ENCODE assay signal across 26 mouse cellular contexts in the genomic region with DNA sequence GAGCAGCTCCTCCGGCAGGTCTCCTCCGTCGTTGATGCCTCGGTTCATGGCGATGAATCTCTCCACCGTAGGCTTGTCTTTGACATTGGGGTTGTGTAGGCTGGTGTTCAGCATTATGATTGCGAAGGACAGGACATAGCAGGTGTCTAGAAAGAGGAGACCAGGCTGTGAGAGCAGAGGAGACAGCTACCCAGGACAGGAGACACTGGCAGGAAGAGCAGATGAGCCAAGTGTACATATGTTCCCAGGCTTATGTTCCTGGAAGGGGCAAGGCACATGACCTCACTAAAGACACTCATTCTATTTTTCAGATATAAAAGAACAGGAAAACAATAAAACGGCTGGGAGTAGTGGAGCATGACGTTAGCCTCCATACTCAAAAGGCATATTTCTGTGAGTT. TPM values are rescaled to one million over a fixed set of nuclear protein-coding genes. Genes with fewer than 3 reads are reported as not detected.
DNase-seq lines count a peak whose midpoint lies in the region; ATAC-seq and TF ChIP-seq lines count a peak whose summit lies in the region.
"Had no signal": no experiment of that assay in that cellular context is flagged by ENCODE, and none has a peak within 500 bp of the region (broad histone marks: within the 10 kb centered on the region; RNA-seq: fewer than 3 reads in every experiment).

No protein-coding gene starts in this region.

- intact Hi-C loops in heart, postnatal 36 days (cut with DNase I) = loop anchor here (5.0 kb wide), 1 partner anchor 35 kb away; no protein-coding TSS in a partner anchor

- DNase-seq in cerebellum, adult 9-11 months = peak; percentile 53
- no peak for DNase-seq in cerebellum, adult 9-10 months
- DNase-seq in heart, postnatal 36 days = no peak
- DNase-seq in spleen, adult 2 months (ENCODE audit: low read depth in 1 of 2, low spot score in 2 of 2) = no peak
- no peak for DNase-seq in spleen, postnatal 4 days (ENCODE audit: low spot score in 2 of 2)
- DNase-seq: adrenal gland, postnatal 10 days; adrenal gland, postnatal 36 days; B cell, adult 2 months; cerebellum, postnatal 25 days; forebrain, postnatal 0 days; gastrocnemius, adult 2 months; gastrocnemius, postnatal 14 days; heart, adult 18-20 months; heart, postnatal 14 days had no signal

- ATAC-seq in heart, embryonic 13.5 days (ENCODE audit: extremely low read depth, insufficient number of reproducible peaks, low FRiP score, low TSS enrichment) = no peak
- ATAC-seq: forebrain, embryonic 14.5 days; forebrain, postnatal 0 days; intestine, postnatal 0 days; Patski had no signal

- H3K4me2 ChIP-seq in heart, embryonic 13.5 days = no peak overlapping the region
- H3K4me2 ChIP-seq: embryonic facial prominence, embryonic 12.5 days; embryonic facial prominence, embryonic 15.5 days; hindbrain, embryonic 12.5 days; hindbrain, embryonic 15.5 days had no signal

- H3K27me3 ChIP-seq in heart, embryonic 13.5 days (replicated peaks) = no peaks in the 10 kb centered on the region
- no peaks in the 10 kb centered on the region for H3K27me3 ChIP-seq in spleen, adult 2 months (ENCODE audit: control insufficient read depth, insufficient read depth, low read length)
- H3K27me3 ChIP-seq: CH12.LX; embryonic facial prominence, embryonic 12.5 days; embryonic facial prominence, embryonic 15.5 days; hindbrain, embryonic 12.5 days; hindbrain, embryonic 15.5 days; Patski had no signal

- peaks cover 32% of the 10 kb centered on the region for H3K4me1 ChIP-seq in heart, embryonic 13.5 days
- peaks cover 10% of the 10 kb centered on the region; the same call in 1 of the 2 replicates for H3K4me1 ChIP-seq in spleen, adult 2 months (ENCODE audit: control insufficient read depth, insufficient read depth, insufficient read length)
- H3K4me1 ChIP-seq: embryonic facial prominence, embryonic 12.5 days; embryonic facial prominence, embryonic 15.5 days; hindbrain, embryonic 12.5 days; hindbrain, embryonic 15.5 days had no signal

- no peak for TF ChIP-seq POLR2A in spleen, adult 2 months (IDR thresholded peaks at IDR 0.05; ENCODE audit: low read depth, low read length)

- 0 out of 2 replicates have a peak overlapping the region, but pooled peaks have one; percentile 11 for H3K9ac ChIP-seq in heart, embryonic 13.5 days
- H3K9ac ChIP-seq: embryonic facial prominence, embryonic 12.5 days; embryonic facial prominence, embryonic 15.5 days; forebrain, postnatal 0 days; hindbrain, embryonic 12.5 days; hindbrain, embryonic 15.5 days had no signal

- H3K9me3 ChIP-seq in heart, embryonic 13.5 days = no peaks in the 10 kb centered on the region
- H3K9me3 ChIP-seq: embryonic facial prominence, embryonic 12.5 days; embryonic facial prominence, embryonic 15.5 days; G1E; heart, embryonic 10.5 days; hindbrain, embryonic 12.5 days; hindbrain, embryonic 15.5 days had no signal

- peaks cover 86% of the 10 kb centered on the region for H3K36me3 ChIP-seq in heart, embryonic 13.5 days
- H3K36me3 ChIP-seq in spleen, adult 2 months (ENCODE audit: control insufficient read depth, insufficient read depth, low read length) = peaks cover 48% of the 10 kb centered on the region

- 84% methylated on average over 9 of the region's 9 CpGs for WGBS in heart, embryonic 13.5 days
- 74% methylated on average over 9 of the region's 9 CpGs for WGBS in spleen, adult 2 months

- H3K4me3 ChIP-seq in heart, embryonic 13.5 days = no peak overlapping the region
- H3K4me3 ChIP-seq in spleen, adult 2 months (ENCODE audit: extremely low read depth, insufficient read depth, insufficient read length) = no peak overlapping the region
- H3K4me3 ChIP-seq: embryonic facial prominence, embryonic 12.5 days; embryonic facial prominence, embryonic 15.5 days; gastrocnemius, adult 2 months; heart, embryonic 10.5 days; hindbrain, embryonic 12.5 days; hindbrain, embryonic 15.5 days had no signal

- no peak overlapping the region for H3K27ac ChIP-seq in heart, embryonic 13.5 days (replicated peaks)
- peak overlapping the region; percentile 43; the same call in 1 of the 2 replicates for H3K27ac ChIP-seq in spleen, adult 2 months (ENCODE audit: insufficient read depth, low read length)
- H3K27ac ChIP-seq: embryonic facial prominence, embryonic 12.5 days; embryonic facial prominence, embryonic 15.5 days; gastrocnemius, adult 2 months; hindbrain, embryonic 12.5 days; hindbrain, embryonic 15.5 days had no signal

- no peak for TF ChIP-seq CTCF in spleen, adult 2 months (IDR thresholded peaks at IDR 0.05; ENCODE audit: extremely low read depth, insufficient read depth, insufficient read length, insufficient replicate concordance)

RNA-seq across cellular contexts. Expression of gene Dnah17, which starts 52.3 kb away (rescaled TPM):
- polyA plus RNA-seq in heart, embryonic 13.5 days (2015; fragmentation: Nextera tagmentation; extraction: Ambion mirVana) = 0.05 and 0.10 TPM in 2 replicates
- total RNA-seq in heart, postnatal 36 days (2021) = under 1 TPM; 0.06 to 0.14 TPM
- polyA plus RNA-seq in spleen, adult 2 months (2012; rRNA removed) = 0.21 and 0.23 TPM in 2 replicates
- total RNA-seq: common myeloid progenitor, adult 5-6 weeks had no signal
- polyA plus RNA-seq: G1E had no signal
